Mouse (Mus musculus) cerebral cortex, adult 2 months (tissue): Measurements from ENCODE around the gene Mark4.

Experiments used
- WGBS: fragments of 180-500 bp; shearing (Covaris S2); methylation state at CpG from one replicate; pipeline ENCODE4 v1.1.7; 2018; 5-methylcytosine and 5-hydroxymethylcytosine counted together

The Mark4 gene

DNA sequence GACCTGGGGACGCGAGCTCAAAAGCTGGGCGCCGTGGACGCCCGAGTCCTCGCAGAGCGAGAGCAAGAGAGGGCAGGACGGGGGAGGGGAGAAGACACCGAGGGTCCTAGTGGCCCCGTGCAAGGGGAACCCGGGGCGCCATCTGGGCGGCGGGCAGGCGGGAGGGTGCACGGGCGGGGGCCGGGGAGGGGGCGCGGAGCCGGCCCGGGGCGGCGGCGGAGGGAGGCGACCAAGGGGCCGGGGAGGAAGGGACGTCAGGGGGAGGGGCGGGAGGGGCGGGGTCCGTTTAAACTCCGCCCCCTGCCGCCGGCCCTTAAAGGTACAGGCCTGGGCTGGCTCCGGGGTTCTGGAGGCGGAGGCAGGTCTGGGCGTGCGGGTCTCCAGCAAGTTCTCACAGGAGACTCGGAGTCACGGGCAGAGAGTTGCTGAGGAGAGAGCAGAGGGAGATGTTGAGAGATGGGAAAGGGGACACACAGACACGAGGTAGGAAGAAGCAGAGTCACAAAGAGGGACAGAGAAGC, at the start of gene Mark4:
Gene Mark4, minus strand, starts transcription at position 231 of the 521 bp plus-strand sequence.
- 3% methylated on average over 34 of the region's 42 CpGs for WGBS

DNA sequence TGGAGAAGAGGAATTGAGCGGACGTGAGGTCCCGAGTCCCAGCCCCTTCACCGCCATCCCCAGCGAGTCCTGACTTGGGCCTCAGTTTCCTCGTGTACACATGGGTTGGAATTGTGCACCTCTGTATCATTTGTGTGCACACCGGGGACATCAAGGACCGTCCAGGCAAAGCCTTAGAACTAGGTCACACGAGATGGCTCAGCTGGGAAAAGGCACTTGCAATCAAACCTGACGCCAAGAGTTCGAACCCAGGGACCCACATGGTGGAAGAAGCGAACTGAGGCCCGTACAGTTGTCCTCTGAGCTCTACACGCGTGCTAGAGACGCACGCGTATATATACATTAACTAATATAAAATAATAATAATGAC, 49.0 kb upstream of the Mark4 start:
- 7% methylated on average over 18 of the region's 18 CpGs for WGBS

DNA sequence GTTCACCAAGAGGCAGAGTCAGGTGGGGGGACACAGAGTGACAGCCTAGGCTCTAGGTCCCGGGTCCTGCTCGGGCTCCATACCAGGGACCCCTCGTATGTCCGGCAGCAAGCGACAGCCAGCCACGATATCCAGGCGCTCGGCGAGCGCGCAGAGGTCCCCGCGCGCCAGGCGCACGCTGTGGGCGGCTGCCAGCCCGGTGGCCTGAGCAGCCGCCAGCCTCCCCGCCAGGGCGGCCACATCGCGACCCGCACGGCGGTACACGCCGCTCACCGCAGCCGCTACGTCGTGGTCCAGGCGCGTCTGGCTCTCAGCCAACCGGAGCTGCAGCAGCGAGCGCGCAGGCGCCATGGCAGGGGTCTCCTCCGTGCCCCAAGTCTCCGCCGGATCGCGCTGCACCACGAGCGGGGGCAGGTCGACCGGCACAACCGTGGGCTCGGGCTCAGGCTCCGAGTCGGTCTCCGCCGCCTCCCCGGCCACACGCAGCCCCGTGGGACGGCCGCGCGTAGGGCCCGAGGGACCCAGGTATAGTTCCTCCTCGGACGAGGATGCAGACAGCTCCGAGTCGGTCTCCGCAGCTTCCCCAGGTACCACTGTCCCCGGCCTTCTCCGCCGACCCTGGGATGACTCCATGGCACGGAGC, 48.5 kb upstream of the Mark4 start:
- WGBS = 7% methylated on average over 71 of the region's 71 CpGs

DNA sequence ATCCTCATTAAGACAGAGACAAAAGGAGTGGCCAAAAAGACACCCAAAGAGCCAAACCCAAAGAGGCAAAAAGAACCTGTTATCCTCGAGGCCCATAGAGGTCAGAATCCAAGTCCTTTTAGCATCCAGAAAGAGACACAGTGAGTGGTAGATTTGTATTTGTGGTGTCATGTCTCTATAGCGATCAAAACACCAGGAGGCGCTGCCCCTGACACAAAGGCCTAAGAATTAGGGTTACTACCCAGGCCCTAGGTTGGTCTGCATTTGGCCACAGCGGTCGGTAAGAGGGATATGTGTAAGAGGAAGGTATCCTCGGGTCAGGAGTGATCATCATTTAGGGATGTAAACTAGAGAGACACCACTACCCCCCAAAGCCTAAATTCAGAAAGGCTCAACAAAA, 47.7 kb upstream of the Mark4 start:
- 60% methylated on average over 6 of the region's 6 CpGs for WGBS

DNA sequence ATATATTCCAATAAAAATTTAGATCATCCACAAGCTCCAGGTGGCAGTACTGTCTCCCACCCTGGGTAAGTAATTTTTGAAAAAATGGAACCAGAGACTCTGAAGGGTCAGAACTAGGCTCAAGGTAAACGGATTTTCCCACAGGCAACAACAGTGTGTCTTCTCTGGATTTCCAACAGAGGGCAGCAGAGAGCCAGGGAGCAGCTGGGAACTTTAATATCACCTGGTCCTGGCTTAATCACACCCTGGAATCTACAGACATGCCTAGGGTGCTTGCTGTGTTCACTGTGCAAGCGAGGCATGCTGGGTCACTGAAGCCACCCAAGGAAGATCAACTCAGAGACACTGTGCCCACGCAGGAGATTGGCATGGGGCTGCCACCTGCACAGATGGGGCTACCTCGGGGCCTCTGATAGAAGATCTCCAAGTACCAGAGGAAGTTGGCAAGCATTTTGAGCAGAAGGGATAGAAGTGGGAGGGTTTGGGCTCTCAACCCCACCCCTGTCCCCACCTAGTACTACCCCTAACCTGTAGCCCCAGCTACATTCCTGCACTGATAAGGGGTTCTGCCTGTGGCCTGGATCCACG, 45.0 kb upstream of the Mark4 start:
- WGBS = 36% methylated on average over 5 of the region's 5 CpGs

DNA sequence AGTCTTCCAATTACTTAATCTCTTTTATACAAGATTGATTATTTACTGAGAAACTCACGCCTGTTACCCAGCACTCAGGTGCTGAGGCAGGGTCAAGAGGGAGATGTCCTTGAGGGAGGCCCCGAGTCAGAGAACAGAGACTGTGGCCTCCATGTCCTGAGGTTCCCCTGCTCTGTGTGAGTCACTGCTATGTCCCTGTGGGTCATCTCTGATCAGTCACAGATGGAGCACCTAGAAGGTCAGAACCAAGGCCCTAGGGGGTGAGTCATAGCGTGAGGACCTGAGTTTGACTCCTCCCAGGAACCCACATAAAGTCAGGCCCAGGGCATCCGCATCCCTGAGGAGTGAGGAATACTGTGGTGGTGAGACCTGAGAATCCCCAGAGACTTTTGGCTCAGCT, 43.0 kb upstream of the Mark4 start:
- WGBS = 96% methylated on average over 4 of the region's 4 CpGs

DNA sequence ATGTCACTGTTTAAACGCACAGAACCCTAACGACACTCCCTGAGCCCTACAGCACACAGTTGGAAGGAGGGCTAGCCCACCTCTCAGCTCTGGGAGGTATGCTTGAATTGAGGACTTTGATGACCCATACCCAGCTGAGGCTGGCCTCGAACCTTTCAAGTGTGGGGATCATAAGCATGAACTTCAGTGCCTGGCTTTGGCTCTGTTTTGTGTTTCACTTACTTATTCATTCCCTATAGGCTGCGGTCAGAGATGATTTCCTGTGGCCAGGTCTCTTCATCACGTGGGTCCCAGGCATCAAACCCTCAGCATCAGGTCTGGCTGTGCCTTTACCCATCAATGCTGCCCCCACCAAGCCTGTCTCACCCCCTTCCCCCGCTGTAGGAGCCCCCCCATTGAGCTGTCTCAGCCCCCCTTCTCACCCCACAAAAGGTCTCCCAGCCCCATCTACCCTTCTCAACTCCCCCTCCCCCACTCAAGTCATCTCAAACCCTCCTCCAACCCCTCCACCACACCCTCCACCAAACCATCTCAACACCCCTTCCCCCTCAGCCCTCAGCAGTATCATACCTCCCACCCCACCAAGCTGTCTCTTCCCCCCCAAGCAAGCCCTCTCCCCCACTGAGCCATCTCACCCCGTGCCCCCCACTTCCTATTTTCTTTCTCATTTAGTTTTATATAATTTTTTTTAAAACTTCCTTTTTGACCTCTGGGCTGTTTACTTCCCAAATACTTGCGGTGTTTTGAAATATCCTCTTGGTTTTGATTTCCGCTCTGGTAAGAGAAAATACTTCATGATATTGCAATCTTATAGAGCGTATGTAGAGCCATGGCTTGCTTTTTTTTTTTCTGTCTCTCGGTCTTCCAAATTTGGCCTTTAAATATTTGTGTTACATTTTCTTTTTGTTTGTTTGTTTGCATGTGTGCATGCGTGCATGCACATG, 42.1 kb upstream of the Mark4 start:
- 67% methylated on average over 12 of the region's 12 CpGs for WGBS

DNA sequence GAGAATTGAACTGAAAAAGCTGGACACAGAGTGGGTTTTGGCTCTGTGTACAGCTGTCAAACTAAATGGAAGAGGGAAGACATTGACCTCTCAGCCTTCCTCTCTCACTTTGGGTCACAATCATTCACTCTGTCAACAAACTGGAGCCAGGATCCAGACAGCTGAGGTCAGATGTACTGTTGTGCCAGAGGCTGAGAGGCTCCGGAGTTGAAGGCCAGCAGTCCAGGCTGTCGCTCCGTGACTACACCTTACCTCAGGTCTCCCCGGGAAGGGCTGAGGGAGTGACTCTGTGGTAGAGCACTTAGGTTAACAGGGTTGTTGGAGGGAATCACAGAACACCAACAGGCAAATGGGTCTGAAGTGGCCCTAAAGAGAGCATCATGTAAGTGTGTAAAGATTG, 39.7 kb upstream of the Mark4 start:
- 92% methylated on average over 4 of the region's 4 CpGs for WGBS

DNA sequence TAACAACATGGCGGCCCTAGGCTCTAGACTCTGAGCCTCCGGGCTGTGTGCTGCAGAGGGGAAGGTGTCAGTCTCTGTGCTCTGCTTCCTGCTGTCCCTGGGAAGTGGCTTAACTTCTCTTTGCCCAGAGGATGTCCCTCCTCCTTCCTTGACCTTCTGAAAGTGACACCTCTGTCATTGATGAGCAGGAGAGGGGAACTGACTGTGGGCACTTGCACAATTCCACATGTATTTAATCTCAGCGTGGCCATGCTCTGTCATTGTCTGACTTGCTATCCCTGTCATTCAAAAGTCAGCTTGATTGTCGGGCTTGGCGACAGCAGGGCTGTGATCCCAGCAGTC, 37.6 kb upstream of the Mark4 start:
- 84% methylated on average over 5 of the region's 5 CpGs for WGBS

DNA sequence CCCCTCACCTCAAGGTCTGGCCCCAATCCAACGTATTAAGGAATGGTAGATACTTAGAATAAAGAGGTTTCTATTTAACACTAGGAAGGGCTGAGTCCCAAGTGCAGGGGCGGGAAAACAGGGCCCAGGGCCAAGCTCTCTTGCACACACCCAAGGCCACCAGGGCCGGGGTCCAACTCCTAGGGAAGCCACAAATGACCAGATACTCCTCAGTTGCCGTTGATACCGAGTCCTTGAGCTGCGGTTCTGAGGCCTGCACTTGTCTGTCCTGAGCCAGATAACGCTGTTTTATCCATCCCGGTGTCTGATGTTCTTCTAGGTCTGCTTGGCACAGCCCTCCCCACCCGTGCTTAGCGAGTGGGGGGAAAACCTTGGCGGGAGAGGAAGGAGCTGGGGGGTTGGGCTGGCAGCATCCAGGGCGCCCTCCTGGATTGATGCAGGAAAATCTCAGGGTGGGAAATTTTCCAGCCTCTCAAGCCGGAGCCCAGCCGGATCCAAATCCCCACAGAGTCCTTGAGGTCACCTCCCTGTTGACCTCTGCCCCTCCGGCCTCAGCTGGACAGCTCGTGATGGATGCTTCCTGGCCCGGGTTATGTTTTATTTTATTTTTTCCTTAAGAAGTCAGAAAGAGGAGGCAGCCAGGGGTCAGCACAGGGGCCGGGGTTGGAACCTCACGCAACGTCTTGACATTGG, 37.0 kb upstream of the Mark4 start:
- WGBS = 69% methylated on average over 20 of the region's 20 CpGs

DNA sequence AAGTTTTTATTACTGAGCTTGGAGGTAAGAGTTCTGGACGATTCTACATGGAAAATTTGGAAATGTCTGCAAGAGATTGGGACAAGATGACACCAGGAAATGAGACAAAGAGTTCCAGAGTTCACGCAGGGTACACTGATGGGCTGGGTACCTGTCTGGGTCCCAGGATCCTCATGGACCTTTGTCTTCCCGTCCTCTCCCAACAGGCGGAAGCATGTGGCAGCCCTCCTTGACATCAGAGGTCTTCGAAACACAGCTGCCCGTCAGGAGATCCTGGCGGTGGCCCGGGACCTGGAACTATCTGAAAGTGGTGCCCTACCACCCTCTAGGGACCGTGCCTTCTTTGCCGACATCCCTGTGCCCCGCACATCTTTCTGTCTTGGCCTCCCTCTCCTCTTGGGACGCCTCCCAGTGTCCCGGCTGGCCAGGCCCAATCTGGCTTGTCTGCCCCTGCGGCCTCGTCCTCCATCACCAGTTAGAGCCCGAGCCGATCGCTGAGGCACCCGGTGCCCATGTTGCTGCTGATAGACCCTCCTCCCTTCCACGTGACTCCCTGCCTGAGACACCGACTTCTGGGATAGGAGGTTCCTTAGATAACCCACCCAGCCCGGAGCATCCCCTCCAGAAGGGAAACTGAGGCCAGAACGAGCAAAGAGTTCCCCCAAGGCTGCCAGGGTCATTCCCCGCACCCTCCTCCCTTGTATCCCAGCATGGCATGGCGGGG, 36.3 kb upstream of the Mark4 start:
- WGBS = 87% methylated on average over 25 of the region's 25 CpGs

DNA sequence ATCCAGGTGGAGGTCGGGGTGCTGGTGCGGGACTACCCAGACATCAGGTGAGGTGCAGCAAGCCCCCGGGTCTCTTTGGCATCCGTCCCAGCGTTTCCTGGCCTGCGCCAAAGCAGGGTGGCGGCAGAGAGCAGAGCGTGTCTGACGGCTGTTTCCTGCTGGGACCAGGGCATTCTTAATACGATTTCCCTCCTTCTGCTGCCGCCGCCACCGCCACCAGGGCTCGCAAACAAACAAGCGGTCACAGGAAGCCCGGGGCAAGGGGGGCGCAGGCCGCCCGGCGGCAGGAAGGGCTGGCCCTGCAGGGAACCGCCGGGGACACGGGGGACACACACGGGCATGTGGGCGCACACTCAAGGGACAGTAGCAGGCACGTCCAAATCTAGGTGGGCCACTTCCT, 33.1 kb upstream of the Mark4 start:
- WGBS = 6% methylated on average over 26 of the region's 26 CpGs

DNA sequence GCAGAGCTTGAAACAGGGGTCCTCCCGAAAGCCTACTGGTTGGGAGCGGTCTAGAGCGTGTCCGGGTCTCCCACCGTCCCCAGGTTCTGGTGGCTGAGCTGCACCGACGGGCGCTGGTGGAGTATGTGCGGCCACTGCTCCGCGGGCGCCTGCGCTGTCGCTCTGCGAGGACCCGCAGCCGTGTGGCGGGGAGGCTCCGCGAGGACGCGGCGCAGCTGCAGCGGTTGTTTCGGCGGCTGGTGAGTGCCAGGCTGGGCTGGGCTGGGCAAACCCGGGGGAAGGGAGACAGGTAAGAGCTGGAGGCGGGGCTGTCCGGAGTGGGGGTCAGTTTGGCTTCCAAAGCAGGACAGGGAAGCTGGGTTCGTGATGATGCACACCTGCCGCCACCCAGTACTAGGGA, 30.9 kb upstream of the Mark4 start:
- 19% methylated on average over 31 of the region's 31 CpGs for WGBS

DNA sequence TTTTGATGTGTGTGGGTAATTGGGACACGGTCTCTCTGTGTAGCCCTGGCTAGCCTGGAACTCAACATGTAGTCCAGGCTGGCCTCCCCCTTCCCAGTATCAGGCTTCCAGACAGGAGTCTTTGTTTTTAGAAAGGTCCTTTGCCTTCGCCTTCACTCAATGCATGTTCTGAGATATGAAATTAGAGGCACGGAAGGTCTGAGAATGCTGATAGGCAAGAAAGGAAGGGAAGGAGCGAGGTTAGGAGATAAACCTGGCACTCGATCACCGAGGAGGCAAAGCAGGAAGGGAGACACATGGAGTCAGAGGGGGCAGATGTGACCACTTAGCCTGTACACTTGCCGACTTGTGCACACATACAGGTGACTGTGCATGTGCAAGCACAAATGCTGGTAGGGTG, 27.9 kb upstream of the Mark4 start:
- WGBS = 90% methylated on average over 7 of the region's 7 CpGs

DNA sequence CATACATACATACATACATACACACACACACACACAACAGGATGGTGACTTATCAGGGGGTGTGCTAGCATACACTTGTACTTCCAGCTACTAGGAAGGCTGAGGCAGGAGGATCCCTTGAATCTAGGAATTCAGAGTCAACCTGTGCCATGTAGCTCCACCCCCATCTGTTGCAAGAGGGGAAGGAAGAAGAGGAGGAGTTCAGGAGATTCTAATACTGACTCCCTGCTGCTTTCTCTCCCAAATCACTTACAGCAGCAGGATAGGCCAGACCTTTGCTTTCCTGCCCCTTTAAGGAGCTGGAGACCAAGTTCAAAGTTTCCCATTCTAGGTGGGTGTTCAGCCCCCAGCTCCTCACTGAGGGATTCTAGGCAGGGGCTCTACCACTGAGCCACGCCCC, 26.9 kb upstream of the Mark4 start:
- WGBS = 93% methylated on average over 1 of the region's 1 CpGs

DNA sequence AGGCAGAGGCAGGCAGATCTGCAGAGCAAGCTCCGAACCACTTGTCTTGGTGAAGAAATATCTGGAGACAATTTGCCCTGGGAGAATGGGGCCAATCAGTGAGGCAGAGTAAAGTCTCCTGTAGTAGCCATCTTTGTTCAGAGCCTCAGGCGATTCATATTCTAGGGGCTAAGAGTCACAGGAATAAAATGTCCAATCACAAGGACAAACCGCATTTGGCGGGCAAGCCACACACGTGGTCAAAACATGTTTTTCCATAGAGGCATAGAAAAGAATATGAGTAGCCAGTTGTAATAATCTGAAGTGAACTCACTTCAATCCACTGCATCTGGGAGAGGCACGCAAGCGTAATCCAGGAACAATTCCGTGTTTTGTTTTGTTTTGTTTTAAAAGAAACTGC, 24.7 kb upstream of the Mark4 start:
- 83% methylated on average over 8 of the region's 8 CpGs for WGBS

DNA sequence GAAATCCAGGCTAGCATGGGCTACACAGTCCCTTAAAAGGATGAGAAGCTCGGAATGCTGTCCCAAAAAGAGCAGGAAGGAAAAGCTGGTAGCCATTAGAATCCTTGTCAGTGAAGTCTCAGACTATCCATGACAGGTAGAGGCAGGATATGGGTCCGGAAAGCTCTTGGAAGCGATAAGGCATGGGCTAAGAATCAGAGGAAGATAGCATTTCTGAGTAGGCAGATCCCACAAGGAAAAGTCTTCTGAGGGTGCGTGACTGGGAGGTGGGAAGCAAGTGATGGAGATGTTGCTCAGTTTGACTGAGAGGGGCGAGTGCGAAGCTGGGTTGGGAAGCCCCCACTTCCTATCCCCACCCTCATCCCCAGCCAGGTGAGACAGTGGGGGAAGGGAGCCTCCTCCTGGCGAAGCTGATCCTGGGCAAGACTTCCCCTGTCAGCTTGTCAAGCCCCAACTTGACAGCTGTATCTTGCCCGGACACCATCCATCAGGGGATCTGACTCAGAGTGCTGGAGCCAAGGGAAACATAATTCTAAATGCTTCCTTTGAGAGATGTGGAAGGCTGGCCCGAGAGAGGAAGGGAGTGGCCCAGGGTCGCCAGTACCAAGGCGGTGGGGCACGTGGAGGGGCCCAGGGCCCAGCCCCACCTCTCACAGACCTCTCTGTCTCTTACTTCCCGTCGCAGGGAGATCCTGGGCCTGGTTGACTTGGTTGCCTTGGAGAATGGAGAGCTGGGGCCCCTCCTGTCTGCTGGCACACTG, 19.2 kb upstream of the Mark4 start:
- WGBS = 48% methylated on average over 14 of the region's 14 CpGs

DNA sequence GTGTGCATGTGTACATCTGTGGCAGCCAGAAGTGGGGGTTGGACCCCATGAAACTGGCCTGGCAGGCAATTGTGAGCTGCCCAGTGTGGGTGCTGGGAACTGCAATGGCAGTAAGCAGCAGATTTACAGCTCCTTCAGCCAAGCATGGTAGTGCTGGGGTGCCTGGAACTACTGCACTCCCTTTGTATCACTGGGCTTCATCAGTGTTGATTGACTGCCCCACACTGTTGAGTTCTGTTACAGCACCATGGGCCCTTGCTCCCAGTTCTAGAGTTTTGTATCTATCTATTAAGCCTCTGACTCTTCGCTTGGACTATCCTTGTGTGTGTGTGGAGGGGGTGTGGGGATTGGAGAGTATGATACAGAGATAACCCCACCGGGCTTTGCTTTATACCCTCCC, 18.5 kb upstream of the Mark4 start:
- WGBS = 78% methylated on average over 2 of the region's 2 CpGs

DNA sequence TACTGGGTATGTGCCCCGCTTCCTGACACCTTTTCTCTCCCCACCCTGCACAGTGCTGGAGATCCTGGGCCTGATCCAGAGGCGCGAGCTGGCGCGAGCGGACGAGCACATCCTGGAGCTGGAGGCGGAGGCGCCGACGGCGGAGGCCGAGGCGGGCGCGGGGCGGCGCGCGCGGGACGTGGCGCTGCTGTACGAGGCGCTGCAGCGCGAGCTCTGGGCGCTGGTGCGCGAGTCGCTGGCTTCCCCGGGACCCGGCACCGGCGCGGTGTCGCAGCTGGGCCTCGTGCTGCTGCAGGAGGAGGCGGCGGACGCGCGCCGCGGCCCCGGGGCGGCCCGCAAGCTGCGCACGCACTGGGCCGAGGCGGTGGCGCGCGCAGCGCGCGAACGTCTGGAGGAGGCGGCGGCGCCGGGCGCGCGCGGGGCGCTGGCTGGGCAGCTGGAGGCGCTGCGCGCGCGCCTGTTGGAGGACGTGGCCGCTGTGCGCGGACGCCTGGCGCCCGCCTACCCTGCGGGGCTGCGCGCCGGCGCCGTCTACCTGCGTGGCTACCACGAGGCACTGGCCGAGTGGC, 15.3 kb upstream of the Mark4 start:
- under 1% methylated on average over 88 of the region's 89 CpGs for WGBS

DNA sequence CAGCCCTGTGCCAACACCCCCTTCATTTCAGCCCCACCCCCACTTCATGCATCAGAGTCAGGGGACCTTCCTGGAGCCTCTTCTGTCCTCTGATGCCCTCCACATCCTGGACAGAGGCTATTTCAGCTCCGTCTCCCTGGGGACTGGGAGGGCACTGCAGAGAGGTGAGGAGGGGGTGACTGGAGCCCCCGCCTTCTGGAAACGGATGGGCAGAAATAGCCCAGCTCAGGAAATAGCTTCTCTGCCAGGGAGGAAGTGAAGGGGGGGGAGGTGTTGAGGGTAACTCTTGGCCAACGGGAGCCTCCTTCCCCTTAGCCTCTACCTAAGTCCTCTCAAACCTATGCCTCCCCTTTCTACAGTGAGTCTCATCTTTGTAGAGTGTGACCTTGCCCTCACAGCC, 13.8 kb upstream of the Mark4 start:
- WGBS = 34% methylated on average over 4 of the region's 4 CpGs
